Mouse (Mus musculus): Measurements from ENCODE around the gene Rhbdl1. TPM values are rescaled to one million over a fixed set of nuclear protein-coding genes. Genes with fewer than 3 reads are reported as not detected.

Gene Rhbdl1
- polyA plus RNA-seq, 1 experiment from 2014 or later, result 73.4 TPM

GRCm38 (mm10) chr17:25836397-25837075, 559 bp downstream of the Rhbdl1 start:
- peak overlapping the region; percentile 85 for H3K4me2 ChIP-seq (ENCODE audit: low read length)
- 19% methylated on average over 23 of the region's 23 CpGs for WGBS
- no peak; the same call in 1 of the 2 replicates for ATAC-seq
- peak overlapping the region; percentile 92 for H3K9ac ChIP-seq (ENCODE audit: low read depth, low read length)
- H3K27ac ChIP-seq (ENCODE audit: low read depth, low read length), result peak overlapping the region; percentile 93
- peak overlapping the region; percentile 55 for H3K4me3 ChIP-seq (ENCODE audit: low read length)
- H3K27me3 ChIP-seq (replicated peaks; ENCODE audit: control insufficient read depth, insufficient read depth, low read length), result no peaks in the 10 kb centered on the region
- H3K36me3 ChIP-seq (ENCODE audit: control insufficient read depth, insufficient read depth, low read length), result peaks cover 30% of the 10 kb centered on the region
- peaks cover 53% of the 10 kb centered on the region for H3K4me1 ChIP-seq (ENCODE audit: control insufficient read depth, insufficient read depth, low read depth, low read length)
- H3K9me3 ChIP-seq (ENCODE audit: control insufficient read depth, low read length), result no peaks in the 10 kb centered on the region

DNA sequence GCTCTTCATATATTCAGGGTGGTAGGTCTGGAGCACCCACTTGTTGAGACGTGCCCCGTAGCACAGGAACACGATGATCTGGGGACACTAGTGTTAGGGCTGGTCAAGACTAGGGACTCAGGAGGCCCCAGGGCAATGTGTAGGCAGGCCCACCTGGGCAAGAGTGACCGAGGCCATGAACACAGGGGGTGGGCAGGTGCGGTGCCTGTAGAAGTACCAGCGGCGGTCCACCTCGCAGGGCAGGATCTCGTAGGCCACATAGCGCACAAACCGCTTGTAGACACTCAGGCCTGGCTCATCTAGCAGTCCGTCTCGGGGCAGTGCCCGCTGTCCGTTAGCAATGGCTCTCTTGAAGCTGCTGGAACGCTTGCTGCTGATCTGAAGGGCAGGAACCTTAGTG, 1.3 kb downstream of the Rhbdl1 start:
- no peak overlapping the region; the same call in 1 of the 2 replicates for H3K9ac ChIP-seq (ENCODE audit: low read depth, low read length)
- no peak for ATAC-seq
- H3K4me1 ChIP-seq (ENCODE audit: control insufficient read depth, insufficient read depth, low read depth, low read length), result peaks cover 60% of the 10 kb centered on the region
- H3K4me3 ChIP-seq (ENCODE audit: low read length), result peak overlapping the region; percentile 55; the same call in 1 of the 2 replicates
- peak overlapping the region; percentile 85 for H3K4me2 ChIP-seq (ENCODE audit: low read length)
- H3K27me3 ChIP-seq (replicated peaks; ENCODE audit: control insufficient read depth, insufficient read depth, low read length), result no peaks in the 10 kb centered on the region
- H3K9me3 ChIP-seq (ENCODE audit: control insufficient read depth, low read length), result no peaks in the 10 kb centered on the region
- peak overlapping the region; percentile 93 for H3K27ac ChIP-seq (ENCODE audit: low read depth, low read length)
- peaks cover 29% of the 10 kb centered on the region for H3K36me3 ChIP-seq (ENCODE audit: control insufficient read depth, insufficient read depth, low read length)
- WGBS, result 92% methylated on average over 16 of the region's 16 CpGs

- H3K9ac ChIP-seq (ENCODE audit: low read depth, low read length), result peak overlapping the region; percentile 38
- H3K9me3 ChIP-seq (ENCODE audit: control insufficient read depth, low read length), result no peaks in the 10 kb centered on the region
- no peak for ATAC-seq
- peaks cover 29% of the 10 kb centered on the region for H3K36me3 ChIP-seq (ENCODE audit: control insufficient read depth, insufficient read depth, low read length)
- H3K4me1 ChIP-seq (ENCODE audit: control insufficient read depth, insufficient read depth, low read depth, low read length), result peaks cover 65% of the 10 kb centered on the region
- H3K27me3 ChIP-seq (replicated peaks; ENCODE audit: control insufficient read depth, insufficient read depth, low read length), result no peaks in the 10 kb centered on the region
- 97% methylated on average over 7 of the region's 7 CpGs for WGBS
- no peak overlapping the region for H3K27ac ChIP-seq (ENCODE audit: low read depth, low read length)
- peak overlapping the region; percentile 5 for H3K4me2 ChIP-seq (ENCODE audit: low read length)
- H3K4me3 ChIP-seq (ENCODE audit: low read length), result no peak overlapping the region
Observed at GRCm38 (mm10) chr17:25835301-25835700, 1.8 kb downstream of the Rhbdl1 start.

- no peaks in the 10 kb centered on the region for H3K27me3 ChIP-seq (replicated peaks; ENCODE audit: control insufficient read depth, insufficient read depth, low read length)
- H3K4me1 ChIP-seq (ENCODE audit: control insufficient read depth, insufficient read depth, low read depth, low read length), result peaks cover 70% of the 10 kb centered on the region
- H3K4me2 ChIP-seq (ENCODE audit: low read length), result peak overlapping the region; percentile 78
- H3K36me3 ChIP-seq (ENCODE audit: control insufficient read depth, insufficient read depth, low read length), result peaks cover 27% of the 10 kb centered on the region
- no peak for ATAC-seq
- peak overlapping the region; percentile 77 for H3K9ac ChIP-seq (ENCODE audit: low read depth, low read length)
- H3K9me3 ChIP-seq (ENCODE audit: control insufficient read depth, low read length), result no peaks in the 10 kb centered on the region
- no peak overlapping the region; the same call in 1 of the 2 replicates for H3K27ac ChIP-seq (ENCODE audit: low read depth, low read length)
- peak overlapping the region; percentile 74; the same call in 1 of the 2 replicates for H3K4me3 ChIP-seq (ENCODE audit: low read length)
- 84% methylated on average over 12 of the region's 12 CpGs for WGBS
Observed at GRCm38 (mm10) chr17:25834595-25835222, 2.4 kb downstream of the Rhbdl1 start.

GRCm38 (mm10) chr17:25833961-25834594, 3.0 kb downstream of the Rhbdl1 start:
- Histone ChIP-seq H3K9ac (ENCODE audit: low read depth, low read length) (peak overlapping the region; percentile 77), H3K27me3 (replicated peaks; ENCODE audit: control insufficient read depth, insufficient read depth, low read length) (no peaks in the 10 kb centered on the region), H3K4me2 (ENCODE audit: low read length) (peak overlapping the region; percentile 78), H3K4me3 (ENCODE audit: low read length) (peak overlapping the region; percentile 74), H3K9me3 (ENCODE audit: control insufficient read depth, low read length) (no peaks in the 10 kb centered on the region), H3K27ac (ENCODE audit: low read depth, low read length) (peak overlapping the region; percentile 98), H3K36me3 (ENCODE audit: control insufficient read depth, insufficient read depth, low read length) (peaks cover 21% of the 10 kb centered on the region), H3K4me1 (ENCODE audit: control insufficient read depth, insufficient read depth, low read depth, low read length) (peaks cover 74% of the 10 kb centered on the region)
- 49% methylated on average over 6 of the region's 6 CpGs for WGBS
- no peak for ATAC-seq

DNA sequence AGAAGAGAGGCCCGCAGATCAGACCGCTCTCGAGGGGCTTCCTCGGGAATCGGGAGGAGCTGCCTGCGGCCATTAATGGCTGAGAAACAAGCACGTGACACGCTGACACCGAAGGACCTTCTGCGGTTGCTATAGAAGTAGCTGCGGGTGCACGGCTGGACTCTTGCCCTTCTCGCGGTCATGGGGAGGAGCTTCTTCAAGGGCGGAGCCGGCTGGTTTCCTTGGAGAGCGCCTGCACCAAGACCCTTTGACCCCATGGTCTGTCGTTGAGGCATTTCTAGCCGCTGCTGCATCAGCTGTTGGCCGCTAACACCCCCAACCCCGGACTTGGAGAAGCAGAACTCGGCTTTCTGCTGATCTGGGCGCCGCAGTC, 3.8 kb downstream of the Rhbdl1 start, which contains the start of gene Stub1:
Stub1 (minus strand) TSS at position 114 of the 373 bp plus-strand sequence.
- peak within 1 kb of the TSS; percentile 74 for H3K4me3 ChIP-seq (ENCODE audit: low read length)
- H3K27me3 ChIP-seq (replicated peaks; ENCODE audit: control insufficient read depth, insufficient read depth, low read length), result no peaks in the 10 kb centered on the region
- H3K4me2 ChIP-seq (ENCODE audit: low read length), result peak within 1 kb of the TSS; percentile 78
- peak; percentile 63 for ATAC-seq
- no peaks in the 10 kb centered on the region for H3K9me3 ChIP-seq (ENCODE audit: control insufficient read depth, low read length)
- H3K36me3 ChIP-seq (ENCODE audit: control insufficient read depth, insufficient read depth, low read length), result peaks cover 18% of the 10 kb centered on the region
- peak within 1 kb of the TSS; percentile 77 for H3K9ac ChIP-seq (ENCODE audit: low read depth, low read length)
- WGBS, result under 1% methylated on average over 24 of the region's 24 CpGs
- H3K4me1 ChIP-seq (ENCODE audit: control insufficient read depth, insufficient read depth, low read depth, low read length), result peaks cover 77% of the 10 kb centered on the region
- peak within 1 kb of the TSS; percentile 98 for H3K27ac ChIP-seq (ENCODE audit: low read depth, low read length)

GRCm38 (mm10) chr17:25832436-25833290, 4.4 kb downstream of the Rhbdl1 start:
- peak overlapping the region; percentile 77 for H3K9ac ChIP-seq (ENCODE audit: low read depth, low read length)
- ATAC-seq, result peak; percentile 90
- no peaks in the 10 kb centered on the region for H3K9me3 ChIP-seq (ENCODE audit: control insufficient read depth, low read length)
- peaks cover 75% of the 10 kb centered on the region for H3K4me1 ChIP-seq (ENCODE audit: control insufficient read depth, insufficient read depth, low read depth, low read length)
- no peaks in the 10 kb centered on the region for H3K27me3 ChIP-seq (replicated peaks; ENCODE audit: control insufficient read depth, insufficient read depth, low read length)
- peak overlapping the region; percentile 78 for H3K4me2 ChIP-seq (ENCODE audit: low read length)
- peak overlapping the region; percentile 74 for H3K4me3 ChIP-seq (ENCODE audit: low read length)
- H3K36me3 ChIP-seq (ENCODE audit: control insufficient read depth, insufficient read depth, low read length), result peaks cover 18% of the 10 kb centered on the region
- WGBS, result under 1% methylated on average over 75 of the region's 77 CpGs
- peak overlapping the region; percentile 98 for H3K27ac ChIP-seq (ENCODE audit: low read depth, low read length)

DNA sequence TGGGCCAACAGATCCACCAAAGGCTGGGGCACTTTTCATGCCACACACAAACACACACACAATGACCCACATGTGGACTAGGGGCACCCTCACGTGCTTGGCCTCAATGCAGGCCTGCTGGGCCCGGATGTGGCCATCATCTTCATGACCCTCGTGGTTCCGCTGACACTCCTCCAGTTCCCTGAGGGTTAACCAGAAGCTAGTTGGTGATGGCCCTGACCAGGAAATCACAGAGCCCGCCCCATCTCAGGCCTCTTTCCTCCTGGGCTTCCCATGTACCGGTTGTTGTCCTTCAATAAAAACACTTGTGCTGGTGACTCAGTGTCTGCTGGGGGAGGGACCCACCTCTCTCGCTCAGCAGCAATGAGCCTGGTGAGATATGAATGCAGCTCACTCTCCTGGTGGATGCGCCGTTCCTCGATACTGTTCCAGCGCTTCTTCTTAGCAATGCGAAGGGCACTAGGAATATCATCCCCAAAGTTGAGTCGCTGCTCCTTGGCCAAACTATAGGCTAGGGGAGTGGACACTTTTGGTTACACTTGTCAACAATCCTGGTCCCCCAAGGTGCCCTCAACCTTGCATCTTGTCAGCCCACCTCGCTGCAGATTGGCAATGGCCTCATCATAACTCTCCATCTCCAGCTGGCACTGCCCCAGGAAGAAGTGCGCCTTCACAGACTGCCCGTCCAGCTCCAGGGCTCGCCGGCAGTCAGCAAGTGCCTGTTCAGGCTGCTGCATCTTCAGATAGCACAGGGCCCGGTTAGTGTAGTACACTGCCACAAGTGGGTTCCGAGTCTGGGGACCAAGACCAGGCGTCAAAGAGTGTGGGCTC, 5.4 kb downstream of the Rhbdl1 start:
- peaks cover 22% of the 10 kb centered on the region for H3K36me3 ChIP-seq (ENCODE audit: control insufficient read depth, insufficient read depth, low read length)
- H3K4me2 ChIP-seq (ENCODE audit: low read length), result peak overlapping the region; percentile 78
- peak overlapping the region; percentile 98 for H3K27ac ChIP-seq (ENCODE audit: low read depth, low read length)
- peaks cover 71% of the 10 kb centered on the region for H3K4me1 ChIP-seq (ENCODE audit: control insufficient read depth, insufficient read depth, low read depth, low read length)
- WGBS, result 55% methylated on average over 21 of the region's 21 CpGs
- ATAC-seq, result no peak
- peak overlapping the region; percentile 74 for H3K4me3 ChIP-seq (ENCODE audit: low read length)
- no peaks in the 10 kb centered on the region for H3K9me3 ChIP-seq (ENCODE audit: control insufficient read depth, low read length)
- no peaks in the 10 kb centered on the region for H3K27me3 ChIP-seq (replicated peaks; ENCODE audit: control insufficient read depth, insufficient read depth, low read length)
- H3K9ac ChIP-seq (ENCODE audit: low read depth, low read length), result peak overlapping the region; percentile 76

All from hindbrain, embryonic 16.5 days (tissue).